Mouse (Mus musculus): Measurements from ENCODE around the gene Hs1bp3. TPM values are rescaled to one million over a fixed set of nuclear protein-coding genes. Genes with fewer than 3 reads are reported as not detected.

Hs1bp3 gene
- polyA plus RNA-seq, 1 experiment from 2014 or later = 11.5 TPM

- H3K27ac ChIP-seq (ENCODE audit: low read depth) = no peak overlapping the region
- peaks cover 32% of the 10 kb centered on the region for H3K36me3 ChIP-seq (ENCODE audit: insufficient read depth)
- TF ChIP-seq CTCF (IDR thresholded peaks at IDR 0.05; ENCODE audit: low read depth) = no peak
- H3K9me3 ChIP-seq (ENCODE audit: low read depth, low read length) = no peaks in the 10 kb centered on the region
- WGBS = 89% methylated on average over 3 of the region's 3 CpGs
- H3K4me2 ChIP-seq = no peak overlapping the region
- H3K27me3 ChIP-seq (ENCODE audit: insufficient read depth, low read length) = no peaks in the 10 kb centered on the region
- no peak overlapping the region for H3K9ac ChIP-seq
- peaks cover 8% of the 10 kb centered on the region for H3K4me1 ChIP-seq (ENCODE audit: insufficient read depth)
- ATAC-seq (ENCODE audit: insufficient read depth) (no peak), DNase-seq (no peak)
- no peak overlapping the region for H3K4me3 ChIP-seq (ENCODE audit: low read depth, low read length)
Measured at GRCm38 (mm10) chr12:8343381-8343780, 30.1 kb downstream of the Hs1bp3 start.

DNA sequence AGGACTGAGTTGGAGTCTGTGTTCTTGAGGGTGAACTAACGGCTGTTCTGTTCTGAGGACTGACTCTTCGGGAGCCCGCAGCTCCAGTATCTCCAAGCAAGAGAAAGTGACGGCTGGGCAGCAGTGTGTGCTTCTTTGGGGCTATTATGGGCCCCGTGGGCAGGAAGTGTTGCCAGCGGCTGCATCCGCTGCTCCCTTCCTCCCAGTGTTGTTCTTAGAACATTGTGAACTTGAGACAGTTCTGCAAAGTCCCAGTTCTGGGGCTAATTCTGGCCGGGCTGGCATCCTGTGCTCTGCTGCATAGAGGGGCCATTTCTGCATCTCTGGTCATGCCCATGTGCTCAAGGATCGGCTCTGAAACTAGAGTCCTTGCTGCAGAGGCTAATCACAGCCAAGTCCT is 31.7 kb downstream of the Hs1bp3 start:
- 53% methylated on average over 9 of the region's 9 CpGs for WGBS
- H3K4me1 ChIP-seq (ENCODE audit: insufficient read depth) = peaks cover 15% of the 10 kb centered on the region
- H3K27ac ChIP-seq (ENCODE audit: low read depth) = peak overlapping the region; percentile 84
- no peak overlapping the region for H3K4me3 ChIP-seq (ENCODE audit: low read depth, low read length)
- peak overlapping the region; percentile 22; the same call in 1 of the 2 replicates for H3K9ac ChIP-seq
- no peaks in the 10 kb centered on the region for H3K27me3 ChIP-seq (ENCODE audit: insufficient read depth, low read length)
- DNase-seq (peak; percentile 73), ATAC-seq (ENCODE audit: insufficient read depth) (peak; percentile 18; the same call in 1 of the 2 replicates)
- peaks cover 22% of the 10 kb centered on the region; the same call in 1 of the 2 replicates for H3K36me3 ChIP-seq (ENCODE audit: insufficient read depth)
- no peak for TF ChIP-seq CTCF (IDR thresholded peaks at IDR 0.05; ENCODE audit: low read depth)
- H3K4me2 ChIP-seq = peak overlapping the region; percentile 3; the same call in 1 of the 2 replicates
- no peaks in the 10 kb centered on the region for H3K9me3 ChIP-seq (ENCODE audit: low read depth, low read length)

DNA sequence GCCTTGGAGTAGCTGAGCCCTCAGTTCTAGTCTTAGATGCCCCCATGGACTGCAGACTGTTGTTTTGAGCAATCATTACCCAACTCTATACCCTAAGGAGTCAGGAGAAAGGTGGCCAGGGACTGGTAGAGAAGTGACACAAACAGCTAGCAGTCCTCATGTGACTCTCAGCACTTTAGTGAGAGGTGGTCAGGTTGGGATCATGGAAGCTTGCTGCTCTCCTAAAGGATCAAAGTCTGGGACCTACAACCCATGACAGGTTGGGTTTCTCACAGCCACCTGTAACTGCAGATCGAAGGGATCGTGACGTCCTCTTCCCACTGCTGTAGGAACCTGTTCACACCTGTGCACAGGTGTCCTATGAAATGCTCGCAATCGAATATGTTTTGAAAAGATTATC is 32.3 kb downstream of the Hs1bp3 start:
- H3K27ac ChIP-seq (ENCODE audit: low read depth) = peak overlapping the region; percentile 84
- ATAC-seq (ENCODE audit: insufficient read depth) = no peak
- WGBS = 88% methylated on average over 5 of the region's 5 CpGs

GRCm38 (mm10) chr12:8347746-8348462 is 34.7 kb downstream of the Hs1bp3 start:
- no peaks in the 10 kb centered on the region for H3K27me3 ChIP-seq (ENCODE audit: insufficient read depth, low read length)
- TF ChIP-seq CTCF (IDR thresholded peaks at IDR 0.05; ENCODE audit: low read depth) = no peak
- H3K4me1 ChIP-seq (ENCODE audit: insufficient read depth) = peaks cover 20% of the 10 kb centered on the region
- 0 out of 2 replicates have a peak, but pooled peaks cover 2% of the 10 kb centered on the region for H3K36me3 ChIP-seq (ENCODE audit: insufficient read depth)
- ATAC-seq (ENCODE audit: insufficient read depth) = no peak
- H3K9ac ChIP-seq = no peak overlapping the region
- no peak for DNase-seq
- no peaks in the 10 kb centered on the region for H3K9me3 ChIP-seq (ENCODE audit: low read depth, low read length)
- 75% methylated on average over 8 of the region's 8 CpGs for WGBS
- no peak overlapping the region for H3K4me3 ChIP-seq (ENCODE audit: low read depth, low read length)
- no peak overlapping the region for H3K27ac ChIP-seq (ENCODE audit: low read depth)
- H3K4me2 ChIP-seq = no peak overlapping the region

More for the DNA sequence above, 32.3 kb downstream of the Hs1bp3 start:
- no peak for TF ChIP-seq CTCF (IDR thresholded peaks at IDR 0.05; ENCODE audit: low read depth)
- no peaks in the 10 kb centered on the region for H3K9me3 ChIP-seq (ENCODE audit: low read depth, low read length)
- no peaks in the 10 kb centered on the region for H3K27me3 ChIP-seq (ENCODE audit: insufficient read depth, low read length)
- peaks cover 20% of the 10 kb centered on the region for H3K4me1 ChIP-seq (ENCODE audit: insufficient read depth)
- H3K4me3 ChIP-seq (ENCODE audit: low read depth, low read length) = no peak overlapping the region
- DNase-seq = no peak
- peaks cover 19% of the 10 kb centered on the region; the same call in 1 of the 2 replicates for H3K36me3 ChIP-seq (ENCODE audit: insufficient read depth)
- no peak overlapping the region for H3K4me2 ChIP-seq
- H3K9ac ChIP-seq = no peak overlapping the region; the same call in 1 of the 2 replicates

- Histone ChIP-seq H3K4me3 (ENCODE audit: low read depth, low read length) (no peak overlapping the region), H3K27ac (ENCODE audit: low read depth) (peak overlapping the region; percentile 79; the same call in 1 of the 2 replicates), H3K4me1 (ENCODE audit: insufficient read depth) (peaks cover 20% of the 10 kb centered on the region), H3K36me3 (ENCODE audit: insufficient read depth) (no peaks in the 10 kb centered on the region), H3K4me2 (no peak overlapping the region), H3K9ac (no peak overlapping the region; the same call in 1 of the 2 replicates), H3K9me3 (ENCODE audit: low read depth, low read length) (no peaks in the 10 kb centered on the region), H3K27me3 (ENCODE audit: insufficient read depth, low read length) (no peaks in the 10 kb centered on the region)
- 51% methylated on average over 9 of the region's 9 CpGs for WGBS
- TF ChIP-seq CTCF (IDR thresholded peaks at IDR 0.05; ENCODE audit: low read depth) = no peak
- no peak; the same call in 1 of the 2 replicates for ATAC-seq (ENCODE audit: insufficient read depth)
- DNase-seq = peak; percentile 51
Measured at GRCm38 (mm10) chr12:8348733-8349513, 35.7 kb downstream of the Hs1bp3 start.

- WGBS = 22% methylated on average over 4 of the region's 4 CpGs
- Histone ChIP-seq H3K27me3 (ENCODE audit: insufficient read depth, low read length) (no peaks in the 10 kb centered on the region), H3K9ac (no peak overlapping the region), H3K4me2 (no peak overlapping the region), H3K4me1 (ENCODE audit: insufficient read depth) (peaks cover 20% of the 10 kb centered on the region), H3K27ac (ENCODE audit: low read depth) (peak overlapping the region; percentile 67), H3K4me3 (ENCODE audit: low read depth, low read length) (no peak overlapping the region), H3K9me3 (ENCODE audit: low read depth, low read length) (no peaks in the 10 kb centered on the region), H3K36me3 (ENCODE audit: insufficient read depth) (no peaks in the 10 kb centered on the region)
- no peak for TF ChIP-seq CTCF (IDR thresholded peaks at IDR 0.05; ENCODE audit: low read depth)
- peak; percentile 41 for ATAC-seq (ENCODE audit: insufficient read depth)
- peak; percentile 64 for DNase-seq
Measured at GRCm38 (mm10) chr12:8351025-8351903, 38.0 kb downstream of the Hs1bp3 start.

Measured in lung, embryonic 14.5 days (tissue).